Mouse (Mus musculus) cerebellum, adult 2 months (tissue): ENCODE data around the gene Zfp108. TPM values are rescaled to one million over a fixed set of nuclear protein-coding genes. Genes with fewer than 3 reads are reported as not detected.
A peak's percentile ranks its signal among the peaks of the same experiment; 100 is the strongest.

Experiments used
- DNase-seq, 2 experiments: peaks; one replicate each; pipeline ENCODE4 v3.0.0; 2021
- H3K27ac ChIP-seq: fragments of 200-500 bp; 2 replicates; pipeline ENCODE4 v1.5.1; 2012; ENCODE audit warnings: low read length, control low read depth, inconsistent platforms; ENCODE audit not compliant: insufficient read depth
- H3K27me3 ChIP-seq: fragments of 200-500 bp; 2 replicates; pipeline ENCODE4 v1.6.1; 2012; ENCODE audit warnings: inconsistent platforms, mild to moderate bottlenecking, low read length, moderate library complexity; ENCODE audit not compliant: control insufficient read depth, insufficient read depth
- H3K4me1 ChIP-seq: fragments of 200-500 bp; 2 replicates; pipeline ENCODE4 v1.6.1; 2011; ENCODE audit warnings: low read length; ENCODE audit not compliant: control insufficient read depth, insufficient read depth
- H3K4me3 ChIP-seq: fragments of 200-500 bp; replicated peaks from 2 replicates; pipeline ENCODE3; 2011; ENCODE audit warnings: mild to moderate bottlenecking, low read depth, low read length, control low read depth; ENCODE audit not compliant: insufficient read depth
- CTCF ChIP-seq: fragments of 200-500 bp; IDR thresholded peaks from 2 replicates; pipeline ENCODE4 v1.5.1; 2011; ENCODE audit warnings: low read depth, mild to moderate bottlenecking, control low read depth, low read length, moderate library complexity, borderline replicate concordance; ENCODE audit not compliant: insufficient read depth
- POLR2A ChIP-seq: fragments of 200-500 bp; IDR thresholded peaks from 2 replicates; pipeline ENCODE4 v1.6.1; 2011; ENCODE audit warnings: low read length, control low read depth, borderline replicate concordance; ENCODE audit not compliant: insufficient read depth
- WGBS: fragments of 180-500 bp; shearing (Covaris S2); methylation state at CpG from one replicate; pipeline ENCODE4 v1.1.7; 2018; 5-methylcytosine and 5-hydroxymethylcytosine counted together
- polyA plus RNA-seq: library from polyadenylated mRNA; depleted of rRNA; stranded (reverse); fragments of >200 nt; gene quantifications from 2 replicates; pipeline ENCODE4 v1.2.3, GENCODE M21; 2012; rRNA removed

Gene Zfp108
- 5.7 and 6.1 TPM in 2 replicates for polyA plus RNA-seq

- no peaks in the 10 kb centered on the region for H3K27me3 ChIP-seq
- peak within 1 kb of the TSS; percentile 75 for H3K27ac ChIP-seq
- peak; percentile 85 for TF ChIP-seq POLR2A
- TF ChIP-seq CTCF, result no peak
- H3K4me1 ChIP-seq, result 0 out of 2 replicates have a peak, but pooled peaks cover 3% of the 10 kb centered on the region
- 14% methylated on average over 21 of the region's 21 CpGs for WGBS
- H3K4me3 ChIP-seq, result peak within 1 kb of the TSS; percentile 79
- DNase-seq, result peak; percentile 88 to 93
Measured at GRCm38 (mm10) chr7:24254633-24255474, at the start of gene Zfp108. Gene Zfp108, plus strand, starts transcription at chr7:24254794.

- TF ChIP-seq CTCF, result no peak
- TF ChIP-seq POLR2A, result no peak
- Histone ChIP-seq H3K27ac (no peak overlapping the region), H3K4me3 (peak overlapping the region; percentile 73), H3K4me1 (peaks cover 2% of the 10 kb centered on the region; the same call in 1 of the 2 replicates), H3K27me3 (no peaks in the 10 kb centered on the region)
- 8% methylated on average over 24 of the region's 24 CpGs for WGBS
- DNase-seq, result peak; percentile 76 to 85
Measured at GRCm38 (mm10) chr7:24207488-24208261, 46.9 kb upstream of the Zfp108 start.

GRCm38 (mm10) chr7:24208282-24208886, 46.2 kb upstream of the Zfp108 start:
- 62% methylated on average over 7 of the region's 7 CpGs for WGBS
- H3K27ac ChIP-seq, result no peak overlapping the region
- peaks cover 2% of the 10 kb centered on the region; the same call in 1 of the 2 replicates for H3K4me1 ChIP-seq
- no peak for TF ChIP-seq CTCF
- TF ChIP-seq POLR2A, result no peak
- H3K27me3 ChIP-seq, result no peaks in the 10 kb centered on the region
- no peak for DNase-seq
- H3K4me3 ChIP-seq, result no peak overlapping the region

GRCm38 (mm10) chr7:24210296-24210695, 44.3 kb upstream of the Zfp108 start:
- H3K4me3 ChIP-seq, result no peak overlapping the region
- H3K27me3 ChIP-seq, result no peaks in the 10 kb centered on the region
- no peak overlapping the region for H3K27ac ChIP-seq
- no peak for DNase-seq
- TF ChIP-seq CTCF (no peak), POLR2A (no peak)
- peaks cover 2% of the 10 kb centered on the region; the same call in 1 of the 2 replicates for H3K4me1 ChIP-seq
- WGBS, result 77% methylated on average over 2 of the region's 2 CpGs

GRCm38 (mm10) chr7:24211343-24211742, 43.3 kb upstream of the Zfp108 start, which contains the start of gene Zfp111:
Gene Zfp111, minus strand, starts transcription at chr7:24211443.
- WGBS, result 81% methylated on average over 5 of the region's 5 CpGs
- no peak within 1 kb of the TSS for H3K27ac ChIP-seq
- no peak for DNase-seq
- H3K4me3 ChIP-seq, result no peak within 1 kb of the TSS
- no peaks in the 10 kb centered on the region for H3K27me3 ChIP-seq
- TF ChIP-seq CTCF (no peak), POLR2A (no peak)
- H3K4me1 ChIP-seq, result peaks cover 2% of the 10 kb centered on the region; the same call in 1 of the 2 replicates

GRCm38 (mm10) chr7:24237040-24237791, 17.4 kb upstream of the Zfp108 start, which contains the start of gene Zfp109:
Gene Zfp109, minus strand, starts transcription at chr7:24237560.
- peak; percentile 76 to 78 for DNase-seq
- no peak within 1 kb of the TSS for H3K27ac ChIP-seq
- 7% methylated on average over 28 of the region's 28 CpGs for WGBS
- H3K4me1 ChIP-seq, result no peaks in the 10 kb centered on the region
- H3K27me3 ChIP-seq, result no peaks in the 10 kb centered on the region
- TF ChIP-seq POLR2A (peak; percentile 53; the same call in 1 of the 2 replicates), CTCF (no peak)
- peak within 1 kb of the TSS; percentile 97 for H3K4me3 ChIP-seq
